ENCODE assay signal across 20 mouse cellular contexts in genomic region chr2:162987218-162987617, GRCm38 (mm10). TPM values are rescaled to one million over a fixed set of nuclear protein-coding genes. Genes with fewer than 3 reads are reported as not detected.
DNase-seq lines count a peak whose midpoint lies in the region; ATAC-seq and TF ChIP-seq lines count a peak whose summit lies in the region.
"Had no signal": no experiment of that assay in that cellular context is flagged by ENCODE, and none has a peak within 500 bp of the region (broad histone marks: within the 10 kb centered on the region; RNA-seq: fewer than 3 reads in every experiment).

Gene Sgk2, plus strand, starts transcription at chr2:162987330.

- no peak within 1 kb of the TSS for H3K27ac ChIP-seq in limb, embryonic 14.5 days (replicated peaks; ENCODE audit: low read depth, low read length)
- no peak within 1 kb of the TSS for H3K27ac ChIP-seq in limb, embryonic 10.5 days
- H3K27ac ChIP-seq in liver, adult 2 months (replicated peaks; ENCODE audit: insufficient read depth, low read depth, low read length), result peak within 1 kb of the TSS; percentile 84
- H3K27ac ChIP-seq in stomach, embryonic 16.5 days (ENCODE audit: low read length), result no peak within 1 kb of the TSS
- H3K27ac ChIP-seq: heart, embryonic 13.5 days; hindbrain, embryonic 13.5 days; midbrain, embryonic 15.5 days had no signal

- H3K9me3 ChIP-seq in limb, embryonic 14.5 days (ENCODE audit: control insufficient read depth, low read length), result no peaks in the 10 kb centered on the region
- no peaks in the 10 kb centered on the region for H3K9me3 ChIP-seq in limb, embryonic 10.5 days (replicated peaks)
- H3K9me3 ChIP-seq in stomach, embryonic 16.5 days (replicated peaks; ENCODE audit: control insufficient read depth, low read length), result no peaks in the 10 kb centered on the region
- H3K9me3 ChIP-seq: heart, embryonic 13.5 days; hindbrain, embryonic 13.5 days; midbrain, embryonic 15.5 days had no signal

- no peak for DNase-seq in limb, embryonic 14.5 days (ENCODE audit: low spot score)
- DNase-seq in limb, embryonic 10.5 days (ENCODE audit: low spot score), result no peak
- peak; percentile 97 for DNase-seq in kidney, adult 9 months
- peak; percentile 98 for DNase-seq in liver, adult 2 months (ENCODE audit: extremely low read depth, low read depth, low spot score)
- no peak for DNase-seq in adipocyte (ENCODE audit: low spot score)
- DNase-seq in spleen, adult 12 weeks (ENCODE audit: low spot score), result no peak
- DNase-seq in heart, adult 8-10 months (ENCODE audit: low spot score), result no peak
- DNase-seq: cerebellum, adult 9-10 months; lung, postnatal 4 days; right cerebral cortex, postnatal 4 days; thymus, adult 2 months had no signal

- H3K36me3 ChIP-seq in limb, embryonic 14.5 days (ENCODE audit: control insufficient read depth, insufficient read depth, low read length), result no peaks in the 10 kb centered on the region
- H3K36me3 ChIP-seq in limb, embryonic 10.5 days, result no peaks in the 10 kb centered on the region
- no peaks in the 10 kb centered on the region for H3K36me3 ChIP-seq in liver, adult 2 months (ENCODE audit: control insufficient read depth, insufficient read depth, low read length)
- H3K36me3 ChIP-seq in stomach, embryonic 16.5 days (ENCODE audit: control insufficient read depth, insufficient read depth, low read length), result no peaks in the 10 kb centered on the region
- H3K36me3 ChIP-seq: heart, embryonic 13.5 days; hindbrain, embryonic 13.5 days; midbrain, embryonic 15.5 days had no signal

- 0 out of 2 replicates have a peak within 1 kb of the TSS, but pooled peaks have one; percentile 7 for H3K9ac ChIP-seq in limb, embryonic 14.5 days (ENCODE audit: low read depth, low read length, severe bottlenecking)
- peak within 1 kb of the TSS; percentile 44 for H3K9ac ChIP-seq in liver, adult 2 months (ENCODE audit: low read depth, low read length)
- no peak within 1 kb of the TSS for H3K9ac ChIP-seq in stomach, embryonic 16.5 days (ENCODE audit: low read length)
- H3K9ac ChIP-seq: heart, embryonic 13.5 days; hindbrain, embryonic 13.5 days; midbrain, embryonic 15.5 days had no signal

- no peak for TF ChIP-seq POLR2A in limb, embryonic 14.5 days (IDR thresholded peaks at IDR 0.05; ENCODE audit: borderline replicate concordance, extremely low read depth, insufficient read depth, insufficient read length)
- 0 out of 2 replicates have a peak, but pooled peaks have one; percentile 29 for TF ChIP-seq POLR2A in liver, adult 2 months (IDR thresholded peaks at IDR 0.05; ENCODE audit: extremely low read depth, insufficient read depth, low read length)

- no peak for TF ChIP-seq CTCF in liver, adult 2 months (IDR thresholded peaks at IDR 0.05; ENCODE audit: low read depth, low read length)

- no peaks in the 10 kb centered on the region for H3K27me3 ChIP-seq in limb, embryonic 14.5 days (ENCODE audit: control insufficient read depth, insufficient read depth, low read length)
- no peaks in the 10 kb centered on the region for H3K27me3 ChIP-seq in limb, embryonic 10.5 days (ENCODE audit: low read depth, poor library complexity, severe bottlenecking)
- no peaks in the 10 kb centered on the region for H3K27me3 ChIP-seq in liver, adult 2 months (ENCODE audit: control insufficient read depth, insufficient read depth, low read length)
- no peaks in the 10 kb centered on the region for H3K27me3 ChIP-seq in stomach, embryonic 16.5 days (ENCODE audit: control insufficient read depth, insufficient read depth, low read length)
- H3K27me3 ChIP-seq: midbrain, embryonic 15.5 days had no signal

- H3K4me2 ChIP-seq in limb, embryonic 14.5 days (replicated peaks; ENCODE audit: low read depth, low read length, severe bottlenecking), result no peak within 1 kb of the TSS
- no peak within 1 kb of the TSS for H3K4me2 ChIP-seq in stomach, embryonic 16.5 days (ENCODE audit: low read depth, low read length)
- H3K4me2 ChIP-seq: heart, embryonic 13.5 days; hindbrain, embryonic 13.5 days; midbrain, embryonic 15.5 days had no signal

- ATAC-seq in limb, embryonic 14.5 days (ENCODE audit: low FRiP score, low read depth), result no peak
- peak; percentile 84 for ATAC-seq in stomach, embryonic 16.5 days (ENCODE audit: insufficient read depth, low FRiP score)
- ATAC-seq: midbrain, embryonic 15.5 days had no signal

- WGBS in limb, embryonic 14.5 days, result 62% methylated on average over 8 of the region's 8 CpGs
- 64% methylated on average over 8 of the region's 8 CpGs for WGBS in limb, embryonic 10.5 days
- 14% methylated on average over 8 of the region's 8 CpGs for WGBS in liver, adult 2 months
- WGBS in stomach, embryonic 16.5 days, result 30% methylated on average over 8 of the region's 8 CpGs

- H3K4me3 ChIP-seq in limb, embryonic 14.5 days (replicated peaks; ENCODE audit: low read length), result no peak within 1 kb of the TSS
- no peak within 1 kb of the TSS for H3K4me3 ChIP-seq in limb, embryonic 10.5 days
- H3K4me3 ChIP-seq in liver, adult 2 months (ENCODE audit: insufficient read depth, low read depth, low read length), result peak within 1 kb of the TSS; percentile 42
- no peak within 1 kb of the TSS for H3K4me3 ChIP-seq in stomach, embryonic 16.5 days (replicated peaks; ENCODE audit: low read length)
- H3K4me3 ChIP-seq: heart, embryonic 13.5 days; hindbrain, embryonic 13.5 days; midbrain, embryonic 15.5 days had no signal

- H3K79me2 ChIP-seq in liver, adult 2 months (ENCODE audit: control insufficient read depth, insufficient read depth, low read length), result peaks cover 11% of the 10 kb centered on the region; the same call in 1 of the 2 replicates

- no peaks in the 10 kb centered on the region for H3K4me1 ChIP-seq in limb, embryonic 14.5 days (ENCODE audit: control insufficient read depth, insufficient read depth, low read length)
- H3K4me1 ChIP-seq in limb, embryonic 10.5 days, result 0 out of 2 replicates have a peak, but pooled peaks cover 6% of the 10 kb centered on the region
- peaks cover 36% of the 10 kb centered on the region for H3K4me1 ChIP-seq in liver, adult 2 months (ENCODE audit: control insufficient read depth, insufficient read depth, low read length)
- peaks cover 7% of the 10 kb centered on the region; the same call in 1 of the 2 replicates for H3K4me1 ChIP-seq in stomach, embryonic 16.5 days (ENCODE audit: control insufficient read depth, insufficient read depth, low read length)
- H3K4me1 ChIP-seq: hindbrain, embryonic 13.5 days; midbrain, embryonic 15.5 days had no signal

RNA-seq across cellular contexts. Expression of gene Sgk2, which starts in this region (rescaled TPM):
- polyA plus RNA-seq in limb, embryonic 14.5 days (2012; rRNA removed), result 0.03 TPM in 1 of 2 replicates, not detected in the other
- 0.10 TPM in 1 of 2 replicates, not detected in the other for polyA plus RNA-seq in limb, embryonic 14.5 days (2014; fragmentation: Nextera tagmentation; extraction: Ambion mirVana)
- polyA plus RNA-seq in limb, embryonic 10.5 days (2016; fragmentation: Nextera tagmentation; extraction: Ambion mirVana), result not detected in 2 replicates
- total RNA-seq in liver, adult 2 months (2014; rRNA removed), result 39.4 and 65.0 TPM in 2 replicates
- polyA plus RNA-seq in liver, adult 2 months (2012; rRNA removed), result 27.8 and 39.0 TPM in 2 replicates
- polyA plus RNA-seq in stomach, embryonic 16.5 days (2015; fragmentation: Nextera tagmentation; extraction: Ambion mirVana), result 1.0 and 1.4 TPM in 2 replicates
- not detected for total RNA-seq in heart, adult 8-10 months (2022)
- total RNA-seq: gastrocnemius, adult 18-20 months; neutrophil, adult 5-6 weeks had no signal
- polyA plus RNA-seq: embryonic facial prominence, embryonic 11.5 days; forebrain, embryonic 11.5 days; heart, embryonic 13.5 days; limb, embryonic 11.5 days had no signal

Comparison
In these comparisons a context has a peak if more than half of its experiments do, and no peak if none do; other contexts are left out.
1. RNA of gene Sgk2 (total RNA-seq): 39.4 to 65.0 TPM in liver, adult 2 months; not detected in heart, adult 8-10 months; every median in the first group is over 10 times any median in the second.
2. RNA of gene Sgk2 (polyA plus RNA-seq): 27.8 to 39.0 TPM in liver, adult 2 months; 1.0 to 1.4 TPM in stomach, embryonic 16.5 days, 0.03 to 0.10 TPM in limb, embryonic 14.5 days and not detected in limb, embryonic 10.5 days; every median in the first group is over 10 times any median in the second.
3. DNase-seq: peak in kidney, adult 9 months (single experiment) and liver, adult 2 months (single experiment); none in limb, embryonic 14.5 days (single experiment), limb, embryonic 10.5 days (single experiment), adipocyte (single experiment), spleen, adult 12 weeks (single experiment) and heart, adult 8-10 months (single experiment).